Mouse (Mus musculus): ENCODE data around the gene Sdccag8.

The Sdccag8 gene

GRCm38 (mm10) chr1:176943126-176943525, 128.7 kb downstream of the Sdccag8 start:
- DNase-seq (ENCODE audit: low spot score in 2 of 2) = no peak

GRCm38 (mm10) chr1:176943987-176944386, 129.5 kb downstream of the Sdccag8 start:
- no peak for DNase-seq (ENCODE audit: low spot score in 2 of 2)

- DNase-seq (ENCODE audit: low spot score in 2 of 2) = no peak
These were observed 130.2 kb downstream of the Sdccag8 start for GRCm38 (mm10) chr1:176944458-176945174.

GRCm38 (mm10) chr1:176945175-176945540, 130.7 kb downstream of the Sdccag8 start:
- DNase-seq (ENCODE audit: low spot score in 2 of 2) = no peak

GRCm38 (mm10) chr1:176946031-176946795, 131.8 kb downstream of the Sdccag8 start:
- DNase-seq (ENCODE audit: low spot score in 2 of 2) = peak in 1 of 2 experiments; percentile 54

GRCm38 (mm10) chr1:176946796-176947181, 132.3 kb downstream of the Sdccag8 start:
- DNase-seq (ENCODE audit: low spot score in 2 of 2) = no peak

- no peak for DNase-seq (ENCODE audit: low spot score in 2 of 2)
These were observed 134.4 kb downstream of the Sdccag8 start for GRCm38 (mm10) chr1:176948861-176949260.

GRCm38 (mm10) chr1:176949320-176949719, 134.9 kb downstream of the Sdccag8 start:
- DNase-seq (ENCODE audit: low spot score in 2 of 2) = no peak

- DNase-seq (ENCODE audit: low spot score in 2 of 2) = no peak
These were observed 135.6 kb downstream of the Sdccag8 start for GRCm38 (mm10) chr1:176950061-176950460.

GRCm38 (mm10) chr1:176951836-176952235, 137.4 kb downstream of the Sdccag8 start:
- DNase-seq (ENCODE audit: low spot score in 2 of 2) = no peak

- no peak for DNase-seq (ENCODE audit: low spot score in 2 of 2)
These were observed 143.9 kb downstream of the Sdccag8 start for GRCm38 (mm10) chr1:176958311-176958710.

GRCm38 (mm10) chr1:176961716-176962115, 147.3 kb downstream of the Sdccag8 start:
- no peak for DNase-seq (ENCODE audit: low spot score in 2 of 2)

- no peak for DNase-seq (ENCODE audit: low spot score in 2 of 2)
These were observed 148.4 kb downstream of the Sdccag8 start for GRCm38 (mm10) chr1:176962894-176963293.

GRCm38 (mm10) chr1:176967299-176967698, 152.8 kb downstream of the Sdccag8 start:
- no peak for DNase-seq (ENCODE audit: low spot score in 2 of 2)

GRCm38 (mm10) chr1:176970635-176971478, 156.4 kb downstream of the Sdccag8 start:
- DNase-seq (ENCODE audit: low spot score in 2 of 2) = no peak

GRCm38 (mm10) chr1:176971479-176971797, 157.0 kb downstream of the Sdccag8 start:
- no peak for DNase-seq (ENCODE audit: low spot score in 2 of 2)

GRCm38 (mm10) chr1:176973356-176974088, 159.1 kb downstream of the Sdccag8 start:
- no peak for DNase-seq (ENCODE audit: low spot score in 2 of 2)

- no peak for DNase-seq (ENCODE audit: low spot score in 2 of 2)
These were observed 164.8 kb downstream of the Sdccag8 start for GRCm38 (mm10) chr1:176979235-176979634.

- no peak for DNase-seq (ENCODE audit: low spot score in 2 of 2)
These were observed 165.7 kb downstream of the Sdccag8 start for GRCm38 (mm10) chr1:176980140-176980539.

GRCm38 (mm10) chr1:176980801-176981400, 166.4 kb downstream of the Sdccag8 start:
- DNase-seq (ENCODE audit: low spot score in 2 of 2) = no peak

GRCm38 (mm10) chr1:176981511-176981910, 167.1 kb downstream of the Sdccag8 start:
- no peak for DNase-seq (ENCODE audit: low spot score in 2 of 2)
